Mouse (Mus musculus) B cell, adult 67 days (primary cell): Measurements from ENCODE around the gene Ctns. TPM values are rescaled to one million over a fixed set of nuclear protein-coding genes. Genes with fewer than 3 reads are reported as not detected.

ENCODE experiments used
- total RNA-seq, 2 experiments: library from RNA; stranded (reverse); gene quantifications; 4 replicates each; pipeline ENCODE4 v1.2.4; 2023

Ctns gene
- 10 to 100 TPM; 22.2 to 25.9 TPM for total RNA-seq

DNA sequence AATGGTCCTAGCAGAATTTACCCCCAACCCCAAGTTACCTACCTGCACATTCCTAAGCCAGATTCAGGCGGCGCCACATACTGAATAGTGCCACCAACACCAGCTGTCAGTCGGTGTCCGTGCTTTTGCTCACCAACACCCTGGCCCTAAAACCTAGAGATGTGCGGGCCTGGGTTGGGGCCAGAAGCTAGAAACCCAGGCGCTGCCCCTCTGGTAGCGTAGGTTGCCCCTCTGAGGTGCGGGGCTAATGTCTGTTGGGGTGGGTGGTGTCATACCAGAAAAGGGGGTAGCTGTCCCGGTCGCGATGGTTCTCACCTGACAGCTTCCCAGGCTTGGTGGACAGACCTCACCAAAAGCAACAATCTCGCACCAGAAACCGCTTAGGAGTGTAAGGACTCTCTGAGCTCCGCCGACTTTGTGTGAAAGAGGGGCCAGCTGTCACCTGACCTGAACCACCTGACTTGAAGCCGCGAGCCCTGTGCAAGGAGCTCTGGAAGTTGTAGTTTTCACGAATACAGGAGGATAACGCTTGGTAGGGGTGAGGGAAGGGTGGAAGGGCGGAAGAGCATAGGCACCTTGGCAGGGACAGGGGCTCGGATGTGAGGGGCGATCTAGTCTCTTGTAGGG is at the start of gene Ctns:
Gene Ctns (minus strand): TSS at position 440 of the 627 bp plus-strand sequence.

DNA sequence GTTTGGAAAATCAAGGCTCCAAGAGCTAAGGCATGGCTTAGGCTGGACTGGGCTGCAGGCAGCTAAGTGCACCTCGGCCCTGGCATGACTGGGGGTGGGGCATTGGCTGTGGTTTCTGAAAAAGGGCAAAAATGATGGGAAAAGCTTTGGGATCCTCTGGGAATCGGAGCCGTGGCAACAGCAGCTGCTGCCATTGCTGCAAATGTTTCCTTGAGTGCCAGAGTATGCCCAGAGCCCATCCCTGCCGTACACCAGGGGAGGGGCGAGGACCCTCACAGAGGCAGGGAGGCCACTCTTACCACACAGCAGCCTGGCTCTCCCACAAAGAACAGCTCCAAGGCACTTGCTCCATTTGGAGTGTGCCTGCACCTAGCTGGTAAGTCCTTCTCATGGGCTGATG is 35.1 kb upstream of the Ctns start, which contains the start of gene Trpv1:
Gene Trpv1 (plus strand): TSS at position 301 of the 400 bp plus-strand sequence.

DNA sequence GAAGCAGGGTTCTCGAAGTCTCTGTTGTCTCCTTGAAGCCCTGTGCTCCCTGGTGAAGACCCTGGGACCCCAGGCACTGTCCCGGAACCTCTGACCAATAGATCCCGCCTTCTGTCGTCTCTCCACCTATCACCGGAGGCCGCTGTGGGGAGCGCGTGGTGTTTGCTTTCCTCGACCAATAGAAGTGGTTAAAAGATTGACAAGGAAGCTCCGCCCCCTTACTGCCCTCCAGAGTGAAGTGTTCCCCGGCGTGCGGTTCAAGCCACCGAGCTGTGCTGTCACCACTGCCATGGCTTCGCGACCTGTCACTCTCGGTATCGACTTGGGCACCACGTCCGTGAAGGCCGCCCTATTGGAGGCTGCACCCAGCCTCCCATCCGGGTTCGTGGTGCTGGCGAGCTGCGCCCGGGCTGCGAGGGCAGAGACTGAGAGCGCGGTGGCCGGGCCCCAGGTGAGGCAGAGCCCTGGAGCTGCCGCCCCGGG is 429 bp upstream of the Ctns start, which contains the start of gene Shpk:
Gene Shpk (plus strand): TSS at position 231 of the 483 bp plus-strand sequence.

DNA sequence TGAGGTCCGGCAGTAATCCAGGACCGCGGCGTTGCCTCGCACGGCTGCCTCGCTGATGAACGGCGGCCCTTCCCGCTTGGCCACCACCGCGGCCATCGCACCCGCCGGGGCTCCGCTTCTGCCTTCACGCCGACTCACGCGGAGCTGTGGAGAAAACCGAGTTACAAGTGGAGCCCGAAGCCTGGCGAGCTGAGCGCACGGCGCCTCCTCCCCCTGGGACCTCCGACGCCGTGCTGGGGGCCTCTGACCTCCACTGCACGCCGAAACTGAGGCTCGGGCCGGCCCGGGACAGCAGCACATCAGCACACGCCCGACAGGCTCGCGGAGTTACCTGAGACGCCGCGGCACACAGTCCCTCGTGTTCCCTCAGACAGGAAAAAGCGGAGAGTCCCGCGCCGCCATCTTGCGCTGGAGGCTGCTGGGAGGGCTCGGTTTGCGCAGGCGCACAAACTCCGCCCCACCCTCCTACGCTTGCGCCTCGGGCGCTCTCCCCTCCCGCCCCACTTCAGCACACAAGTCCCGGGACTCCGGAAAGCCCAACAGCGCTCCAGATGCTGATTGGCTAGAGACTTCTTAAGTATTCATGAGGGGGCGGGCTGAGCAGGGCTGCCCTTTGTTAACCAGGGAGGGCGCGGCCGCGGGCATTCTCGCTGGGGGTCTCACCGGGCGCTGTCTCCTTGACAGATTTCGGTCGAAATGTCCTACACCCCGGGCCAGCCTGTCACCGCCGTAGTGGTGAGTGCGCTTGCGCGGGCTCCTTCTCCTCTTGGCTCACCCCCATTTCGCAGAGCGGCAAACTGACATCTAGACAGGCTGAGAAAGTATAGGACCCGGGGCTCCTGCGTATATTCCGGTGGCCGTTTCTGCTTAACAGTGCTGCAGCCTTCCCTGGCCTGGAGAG is 22.0 kb downstream of the Ctns start, which contains the start of the genes Emc6 and Tax1bp3:
Gene Emc6 (minus strand): TSS at position 430 of the 901 bp plus-strand sequence.
Gene Tax1bp3 (plus strand): TSS at position 476 of the 901 bp plus-strand sequence.

DNA sequence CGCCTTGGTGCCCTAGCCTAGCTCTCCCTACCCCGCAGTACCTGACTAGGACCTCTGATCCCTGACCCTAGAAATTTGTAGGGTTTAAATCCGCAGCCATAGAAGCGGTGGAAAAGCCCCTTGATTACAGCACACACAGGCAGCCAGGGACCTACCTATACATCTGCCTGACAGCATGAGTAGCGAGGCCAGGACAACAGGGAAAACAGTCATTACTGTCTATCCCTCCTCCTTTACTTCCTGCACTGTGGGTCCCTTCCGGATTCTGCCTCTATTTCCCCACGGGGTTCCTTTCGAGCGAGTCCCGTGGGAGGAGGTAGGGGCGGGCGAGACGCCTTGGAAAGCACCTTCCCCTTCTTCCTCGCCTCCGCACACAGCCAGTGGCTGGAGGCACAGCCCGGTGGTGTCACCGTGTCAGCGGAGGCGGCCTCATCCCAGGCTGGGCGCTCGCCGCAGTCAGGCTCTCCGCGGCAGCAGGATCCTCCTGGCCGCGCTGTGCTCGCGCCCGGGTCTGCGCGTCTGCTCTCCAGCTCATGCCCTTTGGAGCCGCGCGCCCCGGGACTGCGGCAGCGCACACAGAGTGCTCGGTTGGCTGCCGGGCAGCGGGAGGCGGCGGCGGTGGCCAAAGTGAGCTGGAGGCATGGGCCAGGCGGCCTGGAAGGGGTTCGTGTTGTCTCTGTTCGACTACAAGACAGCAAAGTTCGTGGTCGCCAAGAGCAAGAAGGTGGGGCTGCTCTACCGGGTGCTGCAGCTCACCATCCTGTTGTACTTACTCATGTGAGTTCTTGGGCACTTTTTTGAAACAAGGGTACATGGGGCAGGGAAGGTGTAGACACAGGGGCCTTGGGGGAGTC is 38.7 kb downstream of the Ctns start, which contains the start of gene P2rx5:
Gene P2rx5 (plus strand): TSS at position 465 of the 854 bp plus-strand sequence.

DNA sequence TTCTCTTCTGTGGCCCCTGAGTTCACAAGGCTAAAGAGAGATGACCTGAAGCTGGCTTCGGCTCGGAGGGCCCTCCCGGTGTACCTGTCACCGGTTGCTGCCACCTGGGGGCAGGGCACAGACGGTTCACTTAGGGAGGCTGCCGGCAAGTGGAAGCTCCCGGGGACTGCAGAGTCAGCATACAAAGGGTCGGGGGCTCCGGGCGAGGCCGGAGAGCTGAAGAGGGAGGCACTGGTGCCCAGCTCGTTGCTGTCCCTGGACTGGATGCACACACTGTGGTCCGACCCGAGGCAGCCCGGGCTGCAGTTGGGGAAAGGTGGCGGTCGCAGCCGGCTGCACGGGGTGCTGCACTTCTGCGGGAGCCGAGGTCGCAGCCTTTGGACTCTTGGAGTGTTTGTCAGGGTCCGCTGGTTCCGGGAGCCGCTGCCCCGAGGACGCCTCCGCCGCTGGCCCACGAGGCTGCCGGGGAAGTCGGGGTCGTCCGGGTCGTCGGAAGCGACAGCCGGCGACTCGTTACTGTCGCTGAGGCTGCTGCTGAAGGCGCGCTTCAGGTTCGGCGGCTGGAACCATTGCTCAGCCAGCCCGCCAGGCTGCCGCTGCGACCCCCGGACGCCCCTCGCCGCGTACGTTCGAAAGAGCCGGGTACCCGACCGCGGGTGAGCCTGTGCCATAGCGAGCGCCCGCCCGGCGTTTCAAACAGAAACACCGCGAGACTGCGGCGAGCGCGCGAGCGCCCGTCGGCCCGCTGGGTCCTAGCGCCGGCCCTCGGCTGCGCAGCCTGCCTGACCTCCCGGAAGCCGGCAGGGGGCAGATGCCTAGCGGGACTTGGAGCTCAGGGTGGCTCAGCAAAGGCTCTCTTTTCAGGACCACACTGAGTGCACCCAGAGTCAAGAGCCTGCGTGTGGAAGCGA is 61.0 kb downstream of the Ctns start, which contains the start of gene Haspin:
Gene Haspin (minus strand): TSS at position 704 of the 911 bp plus-strand sequence.

Other genes starting within 250 kb of the Ctns start
- 100 to 1,000 TPM; 568 to 586 TPM for gene Atp2a3, start 237.9 kb downstream of the Ctns start, total RNA-seq
- 1 to 10 TPM; 2.7 to 3.0 TPM for gene P2rx1, start 199.9 kb downstream of the Ctns start, total RNA-seq
- 1 to 10 TPM; 2.7 to 3.0 TPM for gene Camkk1, start 180.0 kb downstream of the Ctns start, total RNA-seq
- 10 to 100 TPM; 21.1 to 22.5 TPM for gene Ncbp3, start 151.3 kb downstream of the Ctns start, total RNA-seq
- gene Itgae, start 108.5 kb downstream of the Ctns start, total RNA-seq, result under 1 TPM; 0.15 to 0.32 TPM
- gene Haspin, start 60.7 kb downstream of the Ctns start, total RNA-seq, result 1 to 10 TPM; 3.4 to 4.6 TPM
- not detected for gene P2rx5, start 38.6 kb downstream of the Ctns start, total RNA-seq
- 10 to 100 TPM; 42.3 to 46.3 TPM for gene Emc6, start 22.0 kb downstream of the Ctns start, total RNA-seq
- 1 to 10 TPM; 6.8 to 7.4 TPM for gene Tax1bp3, start 22.0 kb downstream of the Ctns start, total RNA-seq
- 1 to 10 TPM; 2.9 to 3.6 TPM for gene Shpk, start 418 bp upstream of the Ctns start, total RNA-seq
- under 1 TPM in 1 of 2 experiments, not detected in 1; 0.21 TPM for gene Trpv1, start 35.2 kb upstream of the Ctns start, total RNA-seq
- gene Trpv3, start 68.3 kb upstream of the Ctns start, total RNA-seq, result not detected
- gene Aspa, start 130.6 kb upstream of the Ctns start, total RNA-seq, result not detected
- not detected for gene Gm49340, start 130.7 kb upstream of the Ctns start, total RNA-seq
- gene Spata22, start 130.7 kb upstream of the Ctns start, total RNA-seq, result not detected
- gene Olfr20, start 151.7 kb upstream of the Ctns start, total RNA-seq, result not detected
- gene Olfr376, start 172.2 kb upstream of the Ctns start, total RNA-seq, result not detected
- gene Olfr1, start 200.6 kb upstream of the Ctns start, total RNA-seq, result not detected
- not detected for gene Olfr378, start 229.4 kb upstream of the Ctns start, total RNA-seq